Mouse (Mus musculus) bone marrow, adult 2 months (tissue): ENCODE results near the gene Fezf2.

Experiments used
- CTCF ChIP-seq: fragments of 200-500 bp; IDR thresholded peaks from 2 replicates; pipeline ENCODE4 v1.5.1; 2011; ENCODE audit warnings: low read length, control low read depth; ENCODE audit not compliant: control insufficient read depth, insufficient read depth
- POLR2A ChIP-seq: fragments of 200-500 bp; IDR thresholded peaks from 2 replicates; pipeline ENCODE4 v1.6.1; 2011; ENCODE audit warnings: low read depth, mild to moderate bottlenecking, control low read depth, low read length, borderline replicate concordance; ENCODE audit not compliant: control insufficient read depth

GRCm38 (mm10) chr14:12345241-12345921 lies 2.6 kb downstream of the Fezf2 start:
- TF ChIP-seq POLR2A, result no peak
- no peak for TF ChIP-seq CTCF
